Mouse (Mus musculus) central nervous system, embryonic 11.5 days (tissue): ENCODE data around the gene Hoxb4. TPM values are rescaled to one million over a fixed set of nuclear protein-coding genes. Genes with fewer than 3 reads are reported as not detected.

Experiments used
- polyA plus RNA-seq: library from polyadenylated mRNA; depleted of rRNA; stranded (reverse); fragments of >200 nt; gene quantifications from 2 replicates; pipeline ENCODE4 v1.2.3, GENCODE M21; 2012; rRNA removed

Gene Hoxb4
- polyA plus RNA-seq = 1.6 and 11.1 TPM in 2 replicates

DNA sequence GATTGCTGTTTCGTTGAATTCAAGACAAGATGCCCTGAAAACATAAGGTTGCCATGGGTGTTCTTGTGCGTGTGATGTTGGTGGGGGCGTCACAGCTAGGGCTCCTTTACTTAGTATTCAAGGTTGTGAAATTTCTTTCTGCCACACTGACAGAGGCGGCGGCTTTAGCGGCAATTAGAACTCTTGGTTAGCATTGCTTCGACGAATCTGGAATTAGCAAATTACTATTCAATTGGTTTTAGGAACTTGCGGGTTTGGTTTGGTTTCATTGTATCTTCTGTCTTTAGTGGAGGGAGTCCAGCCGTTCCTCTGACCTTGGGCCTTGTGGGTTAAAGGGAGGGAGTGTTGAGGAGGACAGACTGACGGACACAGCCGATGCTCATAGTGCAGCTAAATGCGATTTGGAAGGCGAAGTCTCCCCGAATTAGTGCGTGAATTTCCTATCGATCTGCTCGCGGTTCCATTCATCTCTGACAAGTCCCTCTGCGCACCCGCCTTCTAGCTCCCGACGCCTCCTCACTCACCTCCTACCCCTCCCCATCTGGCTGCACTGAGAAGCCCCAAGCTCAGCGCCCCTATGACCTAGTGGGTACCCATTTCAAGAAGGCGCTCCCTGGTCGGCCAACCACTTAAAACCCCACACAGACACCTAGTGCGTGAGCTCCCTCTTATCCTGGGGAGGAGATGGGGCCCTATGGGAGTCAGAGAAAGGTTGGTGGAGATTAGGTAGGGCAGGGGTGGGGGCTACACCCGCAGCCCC is at the start of gene Hoxb4:
TSS of gene Hoxb4 (plus strand) at position 660 of the 760 bp plus-strand sequence.

GRCm38 (mm10) chr11:96270996-96271540 is 47.0 kb upstream of the Hoxb4 start, which contains the start of gene Hoxb9:
TSS of gene Hoxb9 (plus strand) at chr11:96271457.

DNA sequence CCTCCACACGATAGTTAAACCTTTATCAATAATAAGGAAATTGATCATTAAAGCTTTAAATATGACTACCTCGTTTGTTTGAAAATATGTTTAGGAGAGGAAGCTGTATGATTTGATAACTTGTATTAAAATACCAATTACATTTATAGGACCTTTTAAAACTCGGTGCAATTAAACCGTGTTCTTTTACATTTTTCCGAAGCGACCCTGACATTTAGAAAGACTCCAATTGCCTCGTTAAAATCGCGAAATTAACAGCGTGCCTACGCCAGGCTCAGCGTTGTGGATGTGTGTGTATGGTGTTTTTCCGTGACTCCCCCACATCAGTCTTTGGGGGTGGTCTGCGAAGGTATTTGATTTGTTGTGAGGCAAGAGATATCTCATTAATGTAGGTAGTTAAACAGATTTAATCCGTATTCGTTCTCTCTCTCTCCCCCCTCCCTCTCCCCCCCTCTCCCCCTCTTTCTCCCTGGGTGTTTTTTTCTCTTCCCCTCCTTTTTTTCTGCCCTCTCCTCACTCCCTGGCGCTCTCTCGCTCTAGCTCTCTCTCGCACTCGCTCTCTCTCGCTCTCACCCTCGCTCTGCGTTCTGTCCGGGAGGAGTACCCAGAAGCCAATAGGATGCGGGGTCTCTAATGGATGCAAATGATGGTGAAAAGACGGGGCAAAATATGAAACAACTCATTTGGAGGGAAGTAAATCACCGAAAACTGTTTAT is 36.1 kb upstream of the Hoxb4 start, which contains the start of gene Hoxb8:
TSS of gene Hoxb8 (plus strand) at position 51 of the 716 bp plus-strand sequence.

GRCm38 (mm10) chr11:96285771-96286738 is 32.0 kb upstream of the Hoxb4 start, which contains the start of gene Hoxb7:
TSS of gene Hoxb7 (plus strand) at chr11:96286623.

DNA sequence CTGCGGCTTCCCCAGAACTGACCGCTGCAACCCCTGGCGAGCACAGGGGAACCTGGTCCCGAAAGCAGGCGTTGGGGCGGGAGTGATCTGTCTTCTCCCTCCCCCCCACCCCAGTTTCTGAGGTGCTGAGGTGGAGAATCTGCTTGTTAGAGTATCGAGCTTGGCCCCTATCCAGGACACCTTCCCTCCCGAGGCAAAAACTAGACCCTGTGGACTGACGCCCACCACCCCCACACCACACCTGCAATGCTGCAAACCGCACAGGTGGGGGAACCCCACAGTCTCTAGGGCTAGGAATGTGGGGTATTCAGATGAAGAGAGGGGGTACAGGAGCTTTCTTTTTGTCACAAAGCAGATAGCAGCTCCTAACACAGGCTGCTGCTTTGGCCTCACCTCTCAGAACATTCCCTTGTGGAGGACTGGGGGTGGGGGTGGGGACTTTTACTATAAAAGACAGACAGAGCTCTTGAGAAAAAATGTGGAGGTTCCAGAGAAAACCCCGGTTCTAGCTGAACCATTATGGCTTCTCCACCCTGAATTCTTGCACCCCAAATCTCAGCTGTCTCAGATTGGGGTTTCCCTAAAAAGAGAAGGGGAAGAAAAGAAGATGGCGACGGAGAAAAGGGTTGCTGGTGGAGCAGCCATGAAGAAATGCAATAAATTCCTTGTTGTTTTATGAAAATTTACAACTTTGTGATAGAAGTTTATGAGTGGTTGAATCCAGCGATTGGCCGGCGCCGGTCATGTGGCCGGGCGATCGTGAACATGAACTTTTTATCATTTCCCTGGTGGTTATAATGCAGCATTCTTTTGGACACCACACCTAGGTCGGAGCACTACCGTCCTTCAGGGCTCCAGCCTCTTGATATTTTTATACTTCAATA is 26.1 kb upstream of the Hoxb4 start, which contains the start of gene Hoxb6:
TSS of gene Hoxb6 (plus strand) at position 796 of the 884 bp plus-strand sequence.

GRCm38 (mm10) chr11:96303151-96304099 is 14.6 kb upstream of the Hoxb4 start, which contains the start of gene Hoxb5:
TSS of gene Hoxb5 (plus strand) at chr11:96303336.

GRCm38 (mm10) chr11:96323154-96323553 is 5.1 kb downstream of the Hoxb4 start, which contains the start of gene Hoxb3:
TSS of gene Hoxb3 (plus strand) at chr11:96323326.

DNA sequence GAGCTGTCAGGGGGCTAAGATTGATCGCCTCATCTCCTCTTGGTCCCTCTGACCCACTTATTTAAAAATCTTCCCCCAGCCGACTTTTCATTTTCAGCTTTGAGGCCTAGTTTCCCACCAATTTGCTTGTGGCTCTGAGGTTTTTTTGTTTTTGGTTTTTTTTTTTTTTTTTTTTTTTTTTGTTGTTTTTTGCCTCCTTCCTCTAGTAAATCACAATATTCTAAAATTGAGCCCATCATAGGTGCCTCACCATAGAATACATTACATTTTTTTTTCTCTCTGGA is 32.2 kb downstream of the Hoxb4 start, which contains the start of gene Hoxb2:
TSS of gene Hoxb2 (plus strand) at position 185 of the 284 bp plus-strand sequence.

DNA sequence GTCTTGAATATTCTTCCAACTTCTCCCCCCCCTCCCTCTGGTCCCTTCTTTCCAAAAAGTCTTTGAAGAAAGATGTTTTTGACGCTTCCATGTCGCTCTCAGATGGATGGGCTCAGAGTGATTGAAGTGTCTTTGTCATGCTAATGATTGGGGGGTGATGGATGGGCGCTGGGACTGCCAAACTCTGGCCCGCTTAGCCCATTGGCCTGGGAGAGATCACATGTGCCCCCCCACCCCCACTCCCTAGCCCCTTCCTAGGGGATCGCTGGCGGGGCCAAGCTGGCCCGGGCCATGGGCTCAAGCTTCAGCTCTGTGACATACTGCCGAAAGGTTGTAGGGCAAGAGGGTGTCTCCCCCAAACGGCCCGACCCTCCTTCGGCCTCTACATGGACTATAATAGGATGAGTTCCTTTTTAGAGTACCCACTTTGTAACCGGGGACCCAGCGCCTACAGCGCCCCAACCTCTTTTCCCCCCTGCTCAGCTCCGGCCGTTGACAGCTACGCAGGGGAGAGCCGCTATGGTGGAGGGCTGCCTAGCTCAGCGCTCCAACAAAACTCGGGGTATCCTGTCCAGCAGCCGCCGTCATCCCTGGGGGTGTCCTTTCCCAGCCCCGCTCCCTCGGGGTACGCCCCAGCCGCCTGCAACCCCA is 47.5 kb downstream of the Hoxb4 start, which contains the start of gene Hoxb1:
TSS of gene Hoxb1 (plus strand) at position 312 of the 651 bp plus-strand sequence.

Other genes with a start within 250 kb of the Hoxb4 start
- gene Atp5g1, start 242.6 kb upstream of the Hoxb4 start, polyA plus RNA-seq = 217 and 260 TPM in 2 replicates
- not detected in 2 replicates for gene Calcoco2, start 206.3 kb upstream of the Hoxb4 start, polyA plus RNA-seq
- gene Ttll6, start 184.5 kb upstream of the Hoxb4 start, polyA plus RNA-seq = 0.06 and 0.08 TPM in 2 replicates
- 0.09 TPM in 1 of 2 replicates, not detected in the other for gene Hoxb13, start 124.0 kb upstream of the Hoxb4 start, polyA plus RNA-seq
- gene Hoxb9, start 46.8 kb upstream of the Hoxb4 start, polyA plus RNA-seq = 0.19 and 33.6 TPM in 2 replicates
- 0.85 and 34.6 TPM in 2 replicates for gene Hoxb8, start 36.4 kb upstream of the Hoxb4 start, polyA plus RNA-seq
- 1.5 and 10.7 TPM in 2 replicates for gene Hoxb7, start 31.6 kb upstream of the Hoxb4 start, polyA plus RNA-seq
- 1.6 and 25.5 TPM in 2 replicates for gene Hoxb6, start 25.8 kb upstream of the Hoxb4 start, polyA plus RNA-seq
- gene Hoxb5, start 14.9 kb upstream of the Hoxb4 start, polyA plus RNA-seq = 0.56 and 17.7 TPM in 2 replicates
- gene Hoxb3, start 5.1 kb downstream of the Hoxb4 start, polyA plus RNA-seq = 2.1 and 37.0 TPM in 2 replicates
- 2.4 and 26.0 TPM in 2 replicates for gene Hoxb2, start 32.3 kb downstream of the Hoxb4 start, polyA plus RNA-seq
- 0.17 and 0.84 TPM in 2 replicates for gene Hoxb1, start 47.5 kb downstream of the Hoxb4 start, polyA plus RNA-seq
- 0.96 and 0.98 TPM in 2 replicates for gene Skap1, start 146.3 kb downstream of the Hoxb4 start, polyA plus RNA-seq